Mouse (Mus musculus): ENCODE results near the gene Olfr1513.
"Not testable (repeated sequence)": the region's sequence is repeated elsewhere in the genome, so short reads cannot be mapped to it uniquely, and the experiment has no call there.

Gene Olfr1513

GRCm38 (mm10) chr14:52310343-52310742 is 45.9 kb downstream of the Olfr1513 start:
- DNase-seq (ENCODE audit: low spot score in 2 of 2): not testable (repeated sequence)

DNA sequence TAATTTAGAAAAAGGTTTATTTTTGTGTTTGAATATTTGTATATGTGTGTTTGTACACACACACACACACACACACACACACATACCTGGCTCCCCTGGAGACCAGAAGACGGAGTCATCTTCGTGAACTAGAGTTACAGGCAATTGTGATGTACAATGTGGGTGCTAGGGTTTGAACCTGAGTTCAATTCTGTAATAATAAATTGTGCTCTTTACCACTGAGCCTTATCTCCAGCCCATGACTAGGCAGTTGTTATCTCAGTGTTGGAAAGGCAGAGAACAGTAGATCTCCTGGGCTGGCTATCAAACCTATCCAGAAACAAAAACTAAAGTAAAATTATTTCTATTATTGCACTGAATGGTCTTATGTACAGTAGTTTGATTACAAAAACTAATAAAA is 50.1 kb downstream of the Olfr1513 start:
- no peak for DNase-seq (ENCODE audit: low spot score in 2 of 2)

GRCm38 (mm10) chr14:52304644-52305271 is 51.5 kb downstream of the Olfr1513 start, which contains the start of gene Mettl3:
Gene Mettl3 (minus strand): TSS chr14:52305128.
- peak; percentile 83 to 93 for DNase-seq (ENCODE audit: low spot score in 2 of 2)

DNA sequence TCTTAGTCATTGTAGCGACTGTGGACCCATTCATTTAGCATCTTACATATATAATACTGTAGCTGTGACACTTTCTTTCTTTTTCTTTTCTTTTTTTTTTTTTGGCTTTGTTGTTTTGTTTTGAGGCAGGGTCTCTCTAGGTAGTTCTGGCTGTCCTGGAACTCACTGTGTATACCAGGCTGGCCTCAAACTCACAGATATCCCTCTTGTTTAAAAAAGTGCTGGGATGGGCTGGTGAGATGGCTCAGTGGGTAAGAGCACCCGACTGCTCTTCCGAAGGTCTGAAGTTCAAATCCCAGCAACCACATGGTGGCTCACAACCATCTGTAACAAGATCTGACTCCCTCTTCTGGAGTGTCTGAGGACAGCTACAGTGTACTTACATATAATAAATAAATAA is 52.7 kb downstream of the Olfr1513 start:
- DNase-seq (ENCODE audit: low spot score in 2 of 2): not testable (repeated sequence)
